Mouse (Mus musculus) lung, embryonic 14.5 days (tissue): ENCODE results near the gene St3gal3. TPM values are rescaled to one million over a fixed set of nuclear protein-coding genes. Genes with fewer than 3 reads are reported as not detected.
A peak's percentile ranks its signal among the peaks of the same experiment; 100 is the strongest.

ENCODE experiments used
- ATAC-seq: fragments of 200-750 bp; cut with Nextera tagmentation; 2 replicates; pipeline ENCODE4 v1.8.0; 2017; ENCODE audit warnings: mild to moderate bottlenecking, moderate TSS enrichment, moderate library complexity; ENCODE audit not compliant: insufficient read depth
- DNase-seq: peaks from one replicate; pipeline ENCODE4 v3.0.0-alpha.2; 2015
- H3K27ac ChIP-seq: fragments of 300-500 bp; sonication (generic); 2 replicates; pipeline ENCODE4 v1.5.1; 2014; ENCODE audit warnings: low read depth, mild to moderate bottlenecking, moderate library complexity
- H3K27me3 ChIP-seq: fragments of 300-500 bp; sonication (generic); 2 replicates; pipeline ENCODE4 v1.6.1; 2014; ENCODE audit warnings: low read length, control low read depth; ENCODE audit not compliant: insufficient read depth
- H3K36me3 ChIP-seq: fragments of 300-500 bp; sonication (generic); 2 replicates; pipeline ENCODE4 v1.6.1; 2014; ENCODE audit warnings: control low read depth; ENCODE audit not compliant: insufficient read depth
- H3K4me1 ChIP-seq: fragments of 300-500 bp; sonication (generic); 2 replicates; pipeline ENCODE4 v1.6.1; 2014; ENCODE audit warnings: antibody characterized with exemption, control low read depth; ENCODE audit not compliant: insufficient read depth
- H3K4me2 ChIP-seq: fragments of 300-500 bp; sonication (generic); 2 replicates; pipeline ENCODE4 v1.6.1; 2014; ENCODE audit warnings: mild to moderate bottlenecking
- H3K4me3 ChIP-seq: fragments of 300-500 bp; sonication (generic); 2 replicates; pipeline ENCODE4 v1.5.1; 2014; ENCODE audit warnings: low read depth, low read length
- H3K9ac ChIP-seq: fragments of 300-500 bp; sonication (generic); 2 replicates; pipeline ENCODE4 v1.6.1; 2014
- H3K9me3 ChIP-seq: fragments of 300-500 bp; sonication (generic); 2 replicates; pipeline ENCODE4 v1.6.1; 2016; ENCODE audit warnings: low read depth, low read length, control low read depth
- CTCF ChIP-seq: IDR thresholded peaks from 2 replicates; pipeline ENCODE4 v1.5.1; 2016; ENCODE audit warnings: antibody characterized with exemption, low read depth
- WGBS: fragments of 180-500 bp; shearing (Covaris S2); extraction: QIAGEN DNeasy Blood & Tissue Kit; methylation state at CpG from one replicate; pipeline ENCODE4 v1.1.7; 2014; 5-methylcytosine and 5-hydroxymethylcytosine counted together
- polyA plus RNA-seq: library from polyadenylated mRNA; unstranded; fragments of >200 nt; fragmentation: Nextera tagmentation; extraction: Ambion mirVana; gene quantifications from 2 replicates; pipeline ENCODE4 v1.2.1, GENCODE M21; 2014

St3gal3 gene
- polyA plus RNA-seq, 1 experiment from 2014 or later = 6.3 TPM

DNA sequence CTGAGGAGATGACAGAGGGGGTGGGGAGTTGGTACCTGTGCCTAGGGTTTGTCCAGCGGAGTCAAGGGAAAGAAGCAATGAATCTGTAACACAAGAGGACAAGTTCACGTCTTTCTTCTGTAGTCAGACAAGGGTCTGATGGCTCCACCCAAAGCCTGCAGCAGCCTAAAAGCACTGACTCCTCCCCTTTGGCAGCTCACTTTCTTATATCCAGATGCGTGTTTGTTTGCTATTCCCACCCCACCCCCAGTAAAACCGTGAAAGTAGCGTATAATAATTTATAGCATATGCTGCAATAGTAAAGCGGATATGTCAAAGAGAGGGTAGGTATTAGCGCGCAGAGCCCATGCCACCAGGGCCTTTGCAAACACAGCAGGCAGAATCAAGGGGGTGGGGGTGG is 80.1 kb downstream of the St3gal3 start:
- H3K9me3 ChIP-seq = no peaks in the 10 kb centered on the region
- no peak overlapping the region for H3K27ac ChIP-seq
- no peak overlapping the region for H3K9ac ChIP-seq
- 56% methylated on average over 8 of the region's 8 CpGs for WGBS
- no peaks in the 10 kb centered on the region for H3K27me3 ChIP-seq
- TF ChIP-seq CTCF = no peak
- H3K36me3 ChIP-seq = 0 out of 2 replicates have a peak, but pooled peaks cover 5% of the 10 kb centered on the region
- DNase-seq (peak; percentile 51), ATAC-seq (no peak)
- H3K4me2 ChIP-seq = no peak overlapping the region
- H3K4me1 ChIP-seq = peaks cover 12% of the 10 kb centered on the region
- no peak overlapping the region for H3K4me3 ChIP-seq

DNA sequence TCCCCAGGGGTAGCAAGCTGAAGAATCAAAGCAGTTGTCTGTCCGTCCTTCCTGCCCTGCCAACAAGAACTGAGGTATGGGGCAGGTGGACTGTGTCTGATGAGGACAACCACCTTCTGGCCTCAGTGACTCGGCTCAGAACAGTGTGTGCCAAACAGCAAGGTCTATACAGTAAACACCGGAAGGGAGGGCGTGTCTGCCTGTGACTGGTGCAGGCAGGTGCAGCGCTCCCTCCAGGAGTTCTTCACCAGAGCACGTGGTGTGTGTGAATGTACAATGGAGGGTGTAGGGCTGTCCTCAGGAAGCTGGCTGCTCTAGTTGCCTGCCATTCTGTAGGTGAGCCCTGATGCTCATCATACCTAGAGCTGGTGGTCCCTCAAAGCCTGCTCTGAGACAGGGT is 80.8 kb downstream of the St3gal3 start:
- ATAC-seq (no peak), DNase-seq (no peak)
- no peak overlapping the region for H3K4me2 ChIP-seq
- no peak for TF ChIP-seq CTCF
- H3K27ac ChIP-seq = no peak overlapping the region
- H3K4me3 ChIP-seq = no peak overlapping the region
- 0 out of 2 replicates have a peak, but pooled peaks cover 5% of the 10 kb centered on the region for H3K36me3 ChIP-seq
- WGBS = 79% methylated on average over 6 of the region's 6 CpGs
- H3K9me3 ChIP-seq = no peaks in the 10 kb centered on the region
- no peak overlapping the region for H3K9ac ChIP-seq
- H3K27me3 ChIP-seq = no peaks in the 10 kb centered on the region
- peaks cover 10% of the 10 kb centered on the region for H3K4me1 ChIP-seq

- Histone ChIP-seq H3K36me3 (0 out of 2 replicates have a peak, but pooled peaks cover 5% of the 10 kb centered on the region), H3K27ac (peak overlapping the region; percentile 80), H3K9me3 (no peaks in the 10 kb centered on the region), H3K27me3 (no peaks in the 10 kb centered on the region), H3K9ac (peak overlapping the region; percentile 18), H3K4me1 (peaks cover 7% of the 10 kb centered on the region; the same call in 1 of the 2 replicates), H3K4me3 (no peak overlapping the region), H3K4me2 (no peak overlapping the region)
- peak; percentile 94 for ATAC-seq
- 23% methylated on average over 12 of the region's 12 CpGs for WGBS
- no peak for TF ChIP-seq CTCF
- DNase-seq = peak; percentile 71
Measured at GRCm38 (mm10) chr4:118049606-118050302, 85.0 kb downstream of the St3gal3 start.

GRCm38 (mm10) chr4:118044510-118044909 is 90.2 kb downstream of the St3gal3 start:
- DNase-seq = no peak
- Histone ChIP-seq H3K27ac (no peak overlapping the region), H3K4me1 (0 out of 2 replicates have a peak, but pooled peaks cover 7% of the 10 kb centered on the region), H3K4me2 (no peak overlapping the region), H3K9ac (no peak overlapping the region), H3K27me3 (no peaks in the 10 kb centered on the region), H3K4me3 (no peak overlapping the region), H3K36me3 (no peaks in the 10 kb centered on the region), H3K9me3 (no peaks in the 10 kb centered on the region)
- WGBS = 50% methylated on average over 9 of the region's 9 CpGs
- no peak for ATAC-seq
- TF ChIP-seq CTCF = no peak

DNA sequence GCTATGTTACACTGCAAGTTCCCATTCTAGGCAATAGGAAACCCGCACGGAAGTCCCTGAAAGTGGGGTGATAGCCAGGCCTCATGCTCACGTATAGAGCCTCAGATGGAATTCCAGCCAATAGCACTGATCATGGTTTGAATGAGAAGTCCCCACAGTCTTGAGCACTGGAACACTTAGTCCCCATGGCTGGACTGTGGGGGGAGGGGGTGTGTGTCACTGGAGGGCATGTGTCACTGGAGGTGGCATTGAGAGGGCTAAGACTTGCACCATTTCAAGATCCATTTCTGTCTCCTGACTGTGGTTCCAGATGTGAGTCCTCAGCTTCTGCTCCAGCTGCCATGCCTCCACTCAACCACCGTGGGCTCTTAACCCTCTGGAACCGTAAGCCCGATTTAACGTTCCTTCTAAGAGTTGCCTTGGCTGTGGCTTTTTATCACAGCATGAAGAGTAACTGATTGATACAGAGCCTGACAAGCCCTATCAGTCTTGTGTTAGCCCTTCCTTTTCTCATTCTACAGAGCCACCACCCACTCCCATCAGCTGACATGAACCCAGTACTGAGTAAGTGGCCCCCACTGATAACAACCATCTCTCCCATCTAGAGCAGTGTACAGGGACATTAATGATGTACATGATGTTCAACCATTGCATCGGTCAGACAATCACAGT is 91.2 kb downstream of the St3gal3 start:
- H3K9ac ChIP-seq = no peak overlapping the region
- H3K36me3 ChIP-seq = no peaks in the 10 kb centered on the region
- H3K27me3 ChIP-seq = no peaks in the 10 kb centered on the region
- ATAC-seq (no peak), DNase-seq (no peak)
- H3K9me3 ChIP-seq = no peaks in the 10 kb centered on the region
- no peaks in the 10 kb centered on the region for H3K4me1 ChIP-seq
- no peak overlapping the region for H3K4me3 ChIP-seq
- whole genome bisulfite sequencing = 77% methylated on average over 8 of the region's 8 CpGs
- H3K4me2 ChIP-seq = no peak overlapping the region
- no peak for TF ChIP-seq CTCF
- no peak overlapping the region for H3K27ac ChIP-seq

- Histone ChIP-seq H3K4me2 (no peak overlapping the region), H3K4me1 (no peaks in the 10 kb centered on the region), H3K27ac (no peak overlapping the region), H3K9ac (no peak overlapping the region), H3K27me3 (no peaks in the 10 kb centered on the region), H3K9me3 (no peaks in the 10 kb centered on the region), H3K36me3 (no peaks in the 10 kb centered on the region), H3K4me3 (no peak overlapping the region)
- DNase-seq = no peak
- no peak for ATAC-seq
- WGBS = 56% methylated on average over 7 of the region's 7 CpGs
- TF ChIP-seq CTCF = no peak
Measured at GRCm38 (mm10) chr4:118042671-118043320, 91.9 kb downstream of the St3gal3 start.

- Histone ChIP-seq H3K36me3 (no peaks in the 10 kb centered on the region), H3K4me3 (no peak overlapping the region), H3K9me3 (no peaks in the 10 kb centered on the region), H3K27ac (no peak overlapping the region), H3K9ac (no peak overlapping the region), H3K4me2 (no peak overlapping the region), H3K27me3 (no peaks in the 10 kb centered on the region), H3K4me1 (peaks cover 3% of the 10 kb centered on the region; the same call in 1 of the 2 replicates)
- no peak for DNase-seq
- TF ChIP-seq CTCF = no peak
- ATAC-seq = no peak
- WGBS = 64% methylated on average over 9 of the region's 9 CpGs
Measured at GRCm38 (mm10) chr4:118041145-118041544, 93.6 kb downstream of the St3gal3 start.
